Mouse (Mus musculus) kidney, postnatal 10 days (tissue): ENCODE data around the gene Slit1.

Experiments used
- DNase-seq: peaks from one replicate; pipeline ENCODE4 v3.0.0; 2021; ENCODE audit warnings: mixed read lengths

The Slit1 gene

DNA sequence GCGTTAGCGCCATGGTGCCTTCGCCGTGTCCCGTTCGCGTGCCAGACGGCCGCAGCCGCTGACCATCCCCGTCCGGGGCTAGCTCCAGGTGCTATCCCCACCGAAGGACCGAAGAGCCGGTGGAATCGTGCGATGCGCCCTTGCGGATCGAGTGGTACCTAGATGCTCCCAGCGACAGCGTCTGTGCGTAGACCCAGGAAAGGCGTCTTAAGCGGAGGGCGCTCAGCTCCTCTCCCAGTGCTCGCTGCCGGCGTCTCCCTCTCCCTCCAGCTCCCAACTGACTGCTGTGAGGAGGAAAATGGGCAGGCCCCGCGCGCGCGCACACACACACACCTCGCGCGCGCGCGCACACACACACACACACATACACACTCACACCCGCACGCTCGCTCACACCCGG, at the start of gene Slit1:
TSS of gene Slit1 (minus strand) at position 270 of the 400 bp plus-strand sequence.
- DNase-seq: no peak

DNA sequence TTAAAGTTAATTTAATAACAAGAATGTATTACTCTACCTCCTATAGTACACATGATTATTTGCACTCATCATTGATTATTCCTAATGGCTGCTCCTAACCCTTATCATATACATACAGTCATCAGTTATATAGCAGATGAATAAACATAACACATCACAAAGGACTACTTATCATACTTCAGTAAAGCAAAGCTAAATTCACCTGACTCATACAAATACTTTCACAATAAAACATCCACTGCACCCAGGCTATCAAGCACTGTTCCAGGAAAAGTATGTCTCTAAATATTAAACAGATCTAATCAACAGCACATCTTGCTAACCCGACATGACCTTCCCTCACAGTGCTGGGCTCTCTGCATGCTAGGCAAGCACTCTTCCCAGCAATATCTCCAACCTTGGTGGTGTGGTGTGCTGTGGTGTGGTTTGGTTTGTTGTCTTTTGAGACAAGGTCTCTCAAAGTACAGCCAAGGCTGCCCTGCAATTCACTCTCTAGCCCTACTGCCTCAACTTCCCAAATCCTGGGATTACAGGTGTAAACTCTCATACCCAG, 49.5 kb upstream of the Slit1 start:
- no peak for DNase-seq

DNA sequence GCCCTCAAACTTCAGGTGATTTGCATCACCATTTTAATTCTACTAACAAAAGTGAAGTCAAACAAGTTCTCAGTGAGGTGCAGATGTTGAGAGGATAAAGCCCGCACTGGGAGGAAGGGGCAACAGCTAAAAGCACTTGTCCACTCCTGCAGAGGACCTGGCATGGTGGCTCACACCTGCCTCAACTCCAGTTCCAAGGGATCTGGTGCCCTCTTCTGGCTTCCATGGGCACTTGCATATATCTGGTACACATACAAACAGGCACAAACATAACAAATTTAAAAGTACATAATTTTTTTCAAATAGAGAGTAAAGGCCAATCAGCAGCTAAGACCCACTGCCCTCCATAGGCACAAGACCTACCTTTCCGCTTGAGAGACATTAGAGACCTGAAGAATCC, 47.9 kb upstream of the Slit1 start:
- DNase-seq: no peak

DNA sequence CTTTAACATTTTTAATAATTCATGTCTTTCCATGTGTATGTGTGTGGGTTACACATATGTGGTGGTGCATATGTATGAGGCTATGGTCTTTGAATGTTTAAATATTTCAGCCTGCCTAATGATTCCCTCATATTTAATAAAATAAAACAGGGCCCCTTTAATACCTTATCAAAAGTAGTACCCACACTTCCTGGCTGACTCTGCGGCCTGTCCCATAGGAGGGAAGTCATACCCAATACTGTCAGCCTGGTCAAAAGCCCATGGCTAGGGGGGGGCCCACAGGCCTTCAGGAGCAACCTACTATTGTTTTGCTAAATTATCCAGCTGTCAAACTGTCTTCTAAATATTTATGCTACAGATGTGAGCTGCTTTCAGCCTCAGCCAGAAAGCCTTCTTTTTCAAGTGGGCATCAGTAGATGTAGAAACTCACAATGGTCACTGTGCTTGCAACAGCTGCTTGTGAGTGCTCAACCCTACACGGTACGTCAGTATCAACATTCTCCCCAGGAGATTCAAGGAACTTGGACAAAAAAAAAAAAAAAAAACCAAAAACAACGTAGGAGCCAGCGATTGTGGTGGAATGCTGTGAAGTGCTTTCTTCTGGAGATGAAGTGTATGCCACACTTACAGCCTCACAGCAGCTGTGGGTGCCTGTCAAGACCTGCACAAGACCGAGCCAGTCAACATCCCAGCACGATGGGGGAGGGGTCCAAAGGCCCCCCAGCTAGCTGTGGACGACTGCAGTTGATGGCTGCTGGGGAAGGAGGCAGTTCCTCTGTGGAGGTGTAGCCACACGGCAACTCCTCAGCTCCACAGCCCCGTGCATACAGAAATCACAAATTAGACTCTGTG, 45.9 kb upstream of the Slit1 start:
- no peak for DNase-seq

DNA sequence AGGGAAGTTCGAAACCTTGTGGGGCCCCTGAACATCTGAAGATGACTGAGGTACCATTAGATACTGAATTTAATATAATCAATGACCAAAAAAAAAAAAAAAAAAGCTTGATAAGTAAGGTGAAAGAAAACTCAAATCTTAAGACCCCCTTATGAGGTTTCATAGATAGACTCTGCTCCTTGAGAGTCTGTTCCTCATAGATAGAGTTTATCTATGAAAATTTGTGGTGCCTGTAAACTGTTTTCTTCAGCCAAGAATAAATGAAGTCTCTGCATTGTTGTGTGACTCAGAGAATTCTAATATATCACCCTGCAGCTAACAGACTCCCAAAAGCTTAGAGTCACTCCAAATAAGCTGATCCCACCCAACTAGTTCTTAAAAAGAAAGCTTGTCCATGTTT, 43.4 kb upstream of the Slit1 start:
- DNase-seq: no peak

DNA sequence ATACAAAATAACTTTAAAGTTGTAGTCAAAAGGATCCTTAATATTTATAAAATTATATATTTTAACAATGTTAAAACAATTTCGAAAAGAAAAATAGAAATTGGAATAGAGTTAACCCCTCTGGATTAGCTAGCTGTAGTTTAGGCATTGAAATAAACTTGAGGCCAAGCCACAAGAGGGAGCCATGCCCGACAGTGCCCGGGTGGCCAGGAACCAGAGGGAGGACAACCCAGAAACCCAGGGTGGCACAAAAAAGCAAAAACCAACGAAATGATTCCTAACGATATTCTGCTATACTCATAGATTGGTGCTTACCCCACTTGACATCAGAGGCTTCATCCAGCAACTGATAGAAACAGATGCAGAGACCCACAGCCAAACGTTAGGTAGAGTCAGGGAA, 34.0 kb upstream of the Slit1 start:
- DNase-seq: peak; percentile 30

DNA sequence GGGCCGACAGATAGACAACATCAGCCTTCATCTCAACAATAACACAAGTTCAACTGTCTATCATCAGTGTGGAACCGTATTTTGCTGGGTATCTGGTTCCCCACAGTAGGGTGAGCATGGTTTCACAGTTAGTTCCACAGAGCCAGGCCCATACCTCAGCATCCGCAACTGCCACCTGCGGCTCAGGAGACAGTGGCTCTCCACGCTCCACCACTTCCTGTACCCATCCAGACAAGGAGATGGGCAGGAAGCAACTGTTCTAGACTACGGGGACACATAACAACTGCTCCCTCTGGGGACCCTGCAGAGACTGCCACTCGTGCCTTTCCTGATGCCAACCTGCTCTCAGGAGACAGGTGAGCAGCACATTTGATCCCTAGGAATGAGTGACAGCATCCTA, 25.2 kb upstream of the Slit1 start:
- no peak for DNase-seq

DNA sequence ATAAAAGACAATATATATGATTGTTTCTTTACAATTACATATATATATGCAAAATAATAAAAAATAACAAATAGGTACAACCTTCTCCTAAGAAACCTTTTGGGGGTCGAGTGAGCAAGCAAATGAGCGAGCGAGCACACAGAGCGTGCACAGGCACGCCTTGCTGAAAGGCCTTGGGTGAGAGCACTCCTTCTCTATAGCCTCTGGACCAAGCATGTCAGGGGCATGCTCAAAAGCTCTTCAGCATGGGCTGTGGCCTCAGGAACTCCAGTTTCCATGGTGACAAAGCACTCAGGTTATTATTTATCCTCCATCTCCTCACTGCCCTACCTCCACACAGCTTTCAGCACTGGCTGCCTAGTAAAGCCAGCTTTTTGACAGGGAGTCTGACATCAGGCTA, 23.2 kb upstream of the Slit1 start:
- no peak for DNase-seq

DNA sequence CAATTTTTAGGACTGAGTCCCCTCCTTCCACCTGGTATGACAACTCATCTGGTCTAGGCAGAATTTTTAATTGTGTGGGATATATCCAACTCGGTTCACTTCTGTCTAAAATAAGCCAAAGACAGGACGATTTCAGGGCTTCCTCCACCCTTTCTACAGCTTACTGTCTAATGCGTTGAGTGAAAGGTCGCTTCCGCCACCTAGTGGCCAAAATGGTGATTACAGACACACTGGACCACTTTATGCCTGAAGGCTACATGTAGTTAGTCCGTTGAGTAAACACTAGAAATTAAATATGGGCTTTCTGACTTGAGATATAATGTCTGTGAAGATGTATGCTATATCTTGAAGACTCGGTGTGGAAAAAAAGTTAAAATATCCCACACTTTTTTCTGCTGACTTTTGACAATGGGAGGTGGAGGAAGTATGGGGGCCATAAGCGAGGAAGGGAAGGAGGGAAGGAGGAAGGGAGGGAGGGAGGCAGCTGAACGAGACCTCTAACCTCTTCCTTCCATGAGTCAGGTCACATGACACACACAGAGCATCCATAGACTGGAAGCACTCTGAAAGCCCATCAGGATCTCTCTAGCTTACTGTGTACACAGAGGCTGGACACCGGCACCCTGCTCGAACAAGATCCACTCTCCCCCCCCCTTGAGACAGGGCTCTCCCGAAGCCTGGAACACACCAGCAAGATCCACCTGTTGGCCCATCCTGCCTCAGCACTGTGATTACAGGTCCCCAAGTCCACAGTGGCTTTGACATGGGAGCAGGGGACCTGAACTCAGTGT, 20.6 kb upstream of the Slit1 start:
- peak; percentile 92 for DNase-seq

DNA sequence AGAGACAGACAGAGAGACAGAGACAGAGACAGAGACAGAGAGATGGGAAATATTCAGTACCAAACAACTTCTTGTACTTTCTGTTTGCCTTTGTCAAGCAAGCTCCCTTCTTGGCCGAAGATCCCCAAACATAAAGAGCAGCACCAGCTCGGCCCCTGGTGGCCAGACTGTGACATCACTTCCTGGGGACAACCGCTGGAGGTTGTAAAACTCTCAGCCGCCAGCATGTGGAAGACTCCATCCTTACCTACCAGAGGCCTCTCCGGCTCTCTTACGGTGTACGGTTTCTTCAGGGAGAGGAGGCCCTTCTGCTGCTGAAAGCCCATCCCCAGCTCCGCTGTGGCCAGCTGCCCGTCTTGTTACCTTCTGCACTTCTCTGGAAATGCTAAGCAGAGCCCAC, 18.1 kb upstream of the Slit1 start:
- DNase-seq: peak; percentile 69

DNA sequence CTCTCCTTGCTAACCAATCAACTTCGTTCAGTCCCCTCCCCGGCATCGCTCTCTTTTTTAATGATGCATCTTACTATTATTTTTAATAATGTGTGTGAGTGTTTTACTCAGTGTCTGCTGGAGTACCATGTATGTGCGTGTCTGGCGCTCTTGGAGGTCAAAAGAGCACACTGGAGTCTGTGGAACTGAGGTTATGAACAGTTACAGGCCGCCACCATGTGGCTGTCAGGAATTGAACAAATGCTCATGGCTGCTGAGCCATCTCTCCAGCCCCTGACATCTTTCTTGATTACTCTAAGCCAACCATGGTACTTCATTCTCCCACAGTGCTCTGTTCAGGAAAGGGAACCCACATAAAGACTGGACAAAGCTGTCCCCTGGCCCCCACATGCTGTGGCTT, 16.3 kb upstream of the Slit1 start:
- DNase-seq: no peak

DNA sequence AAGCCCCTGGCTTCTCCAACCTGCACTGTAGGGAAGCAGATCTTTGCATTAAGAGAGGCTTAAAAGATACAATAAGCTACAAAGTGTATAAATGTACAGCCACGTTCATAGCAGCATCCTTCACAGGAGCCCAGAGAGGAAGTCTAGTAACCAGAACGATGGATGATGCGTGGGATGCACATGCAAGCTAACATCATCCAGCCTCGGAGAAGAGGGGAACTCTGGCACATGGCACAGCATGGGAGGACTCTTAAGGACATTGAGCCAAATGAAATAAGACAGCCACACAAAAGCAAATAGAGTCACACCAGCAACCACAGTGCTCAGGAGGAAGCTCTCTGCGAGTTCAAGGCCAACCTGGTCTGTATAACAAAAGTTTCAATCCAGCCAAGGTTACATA, 15.8 kb upstream of the Slit1 start:
- no peak for DNase-seq

DNA sequence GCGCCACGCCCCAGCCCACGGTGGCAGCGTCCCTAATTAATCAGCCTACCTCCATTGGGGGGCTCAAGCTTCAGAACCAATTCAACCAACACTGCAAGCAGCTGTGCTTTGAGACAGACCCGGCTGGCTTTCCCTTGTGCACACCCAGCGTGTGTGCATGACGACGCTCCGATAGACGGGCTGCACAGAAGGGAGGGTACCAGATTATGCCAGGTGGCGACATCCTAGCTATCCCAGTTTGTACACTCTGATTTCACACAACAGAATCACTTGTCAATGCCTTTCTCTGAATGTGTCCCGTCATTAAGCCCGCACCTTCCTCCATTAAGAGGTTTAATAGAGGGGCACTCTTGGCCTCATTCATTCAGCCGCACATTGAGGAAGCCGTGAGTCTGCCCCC, 11.3 kb upstream of the Slit1 start:
- DNase-seq: no peak

DNA sequence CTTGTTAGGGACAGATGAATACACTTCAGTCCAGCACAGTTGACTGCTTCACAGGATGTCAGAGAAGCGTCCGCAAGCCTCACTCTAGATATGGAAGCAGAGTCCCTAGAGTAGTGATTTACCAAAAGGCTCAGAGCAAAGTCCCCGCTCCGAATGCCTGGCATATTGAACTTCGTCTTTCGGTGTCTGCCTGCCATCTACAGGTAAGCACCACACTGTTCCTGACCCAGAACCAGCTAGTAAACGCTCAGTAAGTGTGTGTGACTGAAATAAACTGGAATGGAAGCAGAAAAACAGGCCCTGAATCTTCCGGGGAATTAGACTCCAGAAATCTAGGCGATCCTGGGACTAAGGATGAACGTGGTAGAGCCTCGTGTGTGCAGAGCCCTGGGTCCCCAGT, 8.4 kb upstream of the Slit1 start:
- DNase-seq: no peak

DNA sequence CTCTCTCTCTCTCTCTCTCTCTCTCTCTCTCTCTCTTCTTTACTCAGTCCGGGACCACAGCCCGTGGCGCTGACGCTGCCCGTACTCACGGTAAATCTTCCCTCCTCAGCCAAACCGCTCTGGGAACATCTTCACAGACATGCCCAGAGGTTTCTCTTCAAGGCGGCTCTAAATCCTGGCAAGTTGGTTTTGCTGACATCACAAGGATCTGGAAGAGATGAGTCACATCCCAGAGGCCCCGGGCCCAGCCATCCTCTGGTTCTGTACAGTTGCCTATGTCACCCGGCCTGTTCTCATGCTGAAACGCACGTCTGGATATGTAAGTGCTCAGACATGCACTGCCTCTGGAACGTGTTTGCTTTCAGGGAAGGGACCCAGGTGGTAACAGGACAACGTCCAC, 4.0 kb upstream of the Slit1 start:
- DNase-seq: no peak

DNA sequence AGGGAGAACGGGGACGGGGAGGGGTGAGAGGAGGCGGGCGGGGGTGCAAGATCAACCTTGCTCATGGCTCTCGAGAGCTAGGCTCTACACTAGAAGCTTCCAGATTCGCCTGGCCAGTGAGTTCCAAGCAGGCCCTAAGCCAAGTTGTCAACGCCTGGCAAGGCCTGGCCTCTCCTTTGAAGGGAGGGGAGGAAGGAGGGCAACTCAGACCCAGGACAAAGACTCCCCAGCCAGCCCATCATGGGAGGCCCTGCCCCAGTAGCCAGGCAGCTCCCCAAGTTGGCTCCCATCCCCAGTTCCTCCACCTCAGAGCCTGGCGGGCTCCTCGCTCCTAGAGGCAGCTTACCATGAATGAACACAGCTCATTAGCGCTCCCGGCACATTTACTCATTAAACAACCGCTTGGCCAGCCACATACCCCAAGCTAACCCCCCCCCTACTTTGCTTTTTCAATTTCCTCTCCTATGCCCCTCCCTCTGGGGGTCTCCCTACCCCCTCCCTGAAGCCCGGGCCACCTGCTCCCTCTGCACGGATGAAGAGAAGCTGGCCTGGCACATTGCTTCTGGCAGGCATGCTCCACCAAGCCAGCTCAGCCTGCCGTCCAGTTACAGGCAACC, 2.6 kb upstream of the Slit1 start:
- peak; percentile 34 for DNase-seq

DNA sequence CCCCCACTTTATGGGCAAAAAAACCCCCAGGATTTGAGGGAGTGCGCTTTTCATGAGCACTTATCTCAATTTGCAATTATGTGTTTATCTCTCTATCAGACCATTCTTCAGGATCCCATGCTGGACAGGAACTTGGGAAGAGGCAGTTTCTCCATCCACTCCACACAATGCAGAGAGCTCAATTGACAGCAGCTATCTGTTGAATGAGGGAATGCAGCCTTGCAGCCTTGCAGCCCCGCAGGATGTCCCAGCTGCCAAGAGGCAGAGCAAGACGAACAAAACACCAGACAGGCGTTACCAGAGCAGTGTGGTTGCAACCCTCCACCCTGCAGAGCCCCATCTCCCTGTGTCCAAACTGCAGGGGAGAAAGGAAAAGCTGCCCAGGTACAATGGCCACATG, 4.6 kb downstream of the Slit1 start:
- no peak for DNase-seq

DNA sequence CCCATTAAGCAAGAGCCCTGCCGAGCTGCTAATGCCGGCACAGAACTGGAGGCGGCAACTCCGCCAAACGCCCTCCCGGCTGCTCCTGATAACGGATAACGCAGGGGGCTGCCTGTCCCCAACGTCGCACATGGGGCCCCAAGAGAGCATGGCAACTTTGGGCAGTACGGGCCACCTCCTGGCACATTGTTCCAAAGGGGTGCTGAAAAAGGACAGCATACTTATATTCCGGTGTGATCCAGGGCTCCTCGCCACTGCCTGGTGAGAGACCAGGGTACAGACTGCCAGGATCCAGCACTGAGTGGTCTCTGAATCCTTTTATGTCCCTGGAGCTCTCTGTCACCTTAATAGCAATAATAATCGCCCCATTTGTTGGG, 5.0 kb downstream of the Slit1 start:
- DNase-seq: no peak

DNA sequence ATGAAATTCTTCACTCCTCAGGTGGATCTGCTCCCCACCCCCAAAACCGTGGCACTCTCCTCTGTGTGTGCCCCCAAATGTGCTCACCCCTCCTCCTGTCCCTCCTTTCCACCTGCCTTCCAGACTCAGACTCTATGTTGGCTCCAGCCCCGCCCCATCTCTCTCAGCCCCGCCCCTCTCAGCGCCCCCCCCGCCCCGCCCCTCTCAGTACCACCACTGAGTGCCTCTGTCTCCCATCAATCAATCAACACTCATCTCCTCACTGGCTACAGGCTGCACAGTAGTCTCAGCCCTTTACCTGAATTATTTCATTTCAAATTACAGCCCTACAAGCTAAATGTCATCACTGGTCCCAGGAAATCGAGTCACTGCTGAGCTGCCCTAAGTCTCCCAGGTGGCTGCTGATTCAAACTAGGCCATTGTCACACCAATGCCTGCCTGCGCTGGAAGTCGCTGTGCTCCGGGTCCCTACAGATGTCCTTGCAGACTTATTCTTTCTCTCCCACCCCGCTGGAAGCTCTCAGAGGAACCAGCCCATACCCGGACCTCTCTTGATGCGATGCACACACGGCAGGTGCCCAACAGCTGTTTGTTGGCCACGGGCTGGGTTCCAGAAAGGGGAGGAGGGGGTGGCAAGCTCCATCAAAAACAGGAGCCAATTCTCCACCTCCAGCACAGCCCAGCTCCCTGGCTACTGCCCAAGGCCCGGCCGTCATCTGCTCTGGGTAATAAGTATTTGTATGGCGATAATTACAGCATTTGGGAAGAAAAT, 5.6 kb downstream of the Slit1 start:
- DNase-seq: no peak

DNA sequence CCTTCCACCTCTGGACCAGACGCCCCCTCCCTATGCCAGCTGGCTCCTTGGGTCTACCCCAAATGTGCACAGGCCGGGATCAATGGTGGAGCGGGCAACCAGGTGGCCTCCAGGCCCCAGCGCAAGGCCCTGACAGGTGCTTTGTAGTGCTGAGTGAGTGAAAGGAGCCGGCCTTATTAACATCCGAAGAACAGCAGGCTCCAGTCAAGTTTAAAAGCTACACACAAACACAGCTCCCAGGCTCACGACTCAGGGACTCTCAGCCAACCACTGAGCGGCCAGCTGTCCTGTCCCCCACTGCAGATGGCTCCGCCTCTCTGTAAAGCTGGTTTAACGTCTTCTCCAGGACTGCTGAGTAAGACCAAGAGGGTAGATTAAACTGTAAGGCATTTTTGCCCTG, 8.8 kb downstream of the Slit1 start:
- DNase-seq: peak; percentile 42

DNA sequence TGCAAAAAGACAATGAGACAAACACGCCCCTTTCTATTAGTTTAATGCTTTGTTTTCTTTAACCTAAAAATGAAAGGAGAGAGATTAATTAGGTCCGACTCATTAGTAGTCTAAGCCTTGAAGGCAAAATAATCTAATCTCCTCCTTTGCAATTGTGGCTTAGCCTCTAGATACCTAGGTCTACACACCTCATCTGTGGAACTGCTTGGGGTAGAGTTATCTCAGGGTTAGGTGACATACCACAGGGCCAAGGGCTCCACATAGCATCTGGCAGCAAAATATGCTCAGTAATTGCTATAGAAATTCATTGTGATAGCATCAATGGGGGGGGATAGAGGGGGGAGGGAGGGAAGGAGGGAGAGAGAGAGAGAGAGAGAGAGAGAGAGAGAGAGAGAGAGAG, 18.0 kb downstream of the Slit1 start:
- no peak for DNase-seq

DNA sequence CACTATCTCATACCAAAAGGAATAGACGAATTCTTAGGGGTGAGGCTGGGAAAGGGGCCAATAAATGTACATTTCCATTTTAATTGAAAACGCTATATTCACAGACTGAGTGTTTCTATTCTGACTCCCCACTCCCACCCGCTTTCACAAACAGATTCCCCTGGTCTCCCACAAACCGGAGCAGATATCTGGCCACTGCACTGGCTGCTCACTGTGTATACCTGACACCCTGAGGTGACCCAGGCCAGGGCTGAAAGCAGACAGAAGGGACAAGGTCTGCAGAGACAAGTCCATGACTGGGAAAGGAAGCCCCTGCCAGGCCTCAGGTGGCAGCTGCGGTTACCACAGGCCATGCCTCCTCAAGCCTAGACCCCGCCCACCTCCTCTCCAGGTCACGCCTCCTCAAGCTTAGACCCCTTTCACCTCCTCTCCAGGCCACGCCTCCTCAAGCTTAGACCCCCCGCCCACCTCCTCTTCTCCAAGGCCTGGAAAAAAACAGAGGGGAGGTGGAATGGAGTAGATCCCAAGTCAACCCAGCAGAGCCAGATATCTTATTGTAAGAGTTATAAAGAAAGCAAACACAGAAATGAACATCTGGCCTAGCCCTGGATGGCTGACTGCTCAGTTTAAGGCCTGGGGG, 18.5 kb downstream of the Slit1 start:
- DNase-seq: no peak
